Mouse (Mus musculus) CH12.LX (cell line): ENCODE results near the gene Natd1.

ENCODE experiments used
- POLR2A ChIP-seq: IDR thresholded peaks from 2 replicates; pipeline ENCODE4 v1.6.1; 2011; ENCODE audit warnings: low read depth, mild to moderate bottlenecking, improper control_type of control experiment, low read length
- TBP ChIP-seq: conservative IDR thresholded peaks from 2 replicates; pipeline ENCODE4 v1.6.1; 2011; ENCODE audit warnings: low read depth, low read length, improper control_type of control experiment

DNA sequence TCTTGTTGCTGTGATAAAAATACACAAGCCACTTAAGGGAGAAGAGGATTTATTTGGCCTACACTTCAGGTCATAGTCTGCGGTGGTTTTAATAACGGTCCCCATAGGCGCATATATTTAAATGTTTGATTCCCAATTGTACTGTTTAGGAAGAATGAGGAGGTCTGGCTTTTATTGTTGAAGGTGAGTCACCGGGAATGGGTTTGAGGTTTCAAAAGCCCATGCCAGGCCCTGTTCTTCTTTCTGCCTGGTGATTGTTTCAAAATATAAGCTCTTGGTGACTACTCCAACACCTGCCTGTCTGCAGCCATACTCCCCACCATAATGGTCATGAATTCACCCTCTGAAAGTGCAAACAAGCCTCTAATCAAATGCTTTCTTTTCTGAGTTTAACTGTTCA is 34.0 kb downstream of the Natd1 start:
- no peak for TF ChIP-seq TBP
- TF ChIP-seq POLR2A, result no peak
